18 mouse cellular contexts compared by ENCODE assay signal in genomic region chr8:46885786-46886185, GRCm38 (mm10).
"Had no signal": no experiment of that assay in that cellular context is flagged by ENCODE, and none has a peak within 500 bp of the region (broad histone marks: within the 10 kb centered on the region; RNA-seq: fewer than 3 reads in every experiment).

No protein-coding gene starts in this region.

- H3K27me3 ChIP-seq: limb, embryonic 13.5 days; liver, embryonic 12.5 days; liver, embryonic 15.5 days; lung, embryonic 15.5 days; midbrain, embryonic 13.5 days; stomach, embryonic 15.5 days had no signal

- H3K4me3 ChIP-seq: layer of hippocampus, adult 2 months; limb, embryonic 10.5 days; limb, embryonic 13.5 days; liver, embryonic 12.5 days; liver, embryonic 15.5 days; lung, embryonic 15.5 days; midbrain, embryonic 13.5 days; myocyte; stomach, embryonic 15.5 days had no signal

- H3K4me1 ChIP-seq: midbrain, embryonic 13.5 days had no signal

- DNase-seq: kidney, adult 8-10 months; kidney, postnatal 14 days; kidney, postnatal 4 days; layer of hippocampus, adult 9-11 months; liver; lung, adult 18-20 months; lung, postnatal 10 days; lung, postnatal 36 days; thymus, postnatal 25 days had no signal

- H3K36me3 ChIP-seq: limb, embryonic 10.5 days; limb, embryonic 13.5 days; liver, embryonic 12.5 days; liver, embryonic 15.5 days; lung, embryonic 15.5 days; midbrain, embryonic 13.5 days; stomach, embryonic 15.5 days had no signal

- H3K9me3 ChIP-seq: limb, embryonic 10.5 days; limb, embryonic 13.5 days; liver, embryonic 12.5 days; liver, embryonic 15.5 days; lung, embryonic 15.5 days; midbrain, embryonic 13.5 days; stomach, embryonic 15.5 days had no signal

- H3K27ac ChIP-seq: layer of hippocampus, adult 2 months; limb, embryonic 10.5 days; limb, embryonic 13.5 days; liver, embryonic 12.5 days; liver, embryonic 15.5 days; lung, embryonic 15.5 days; midbrain, embryonic 13.5 days had no signal
